Mouse (Mus musculus): Measurements from ENCODE around the gene Tmem53. TPM values are rescaled to one million over a fixed set of nuclear protein-coding genes. Genes with fewer than 3 reads are reported as not detected.

Tmem53 gene
- polyA plus RNA-seq, 1 experiment: 19.0 TPM

DNA sequence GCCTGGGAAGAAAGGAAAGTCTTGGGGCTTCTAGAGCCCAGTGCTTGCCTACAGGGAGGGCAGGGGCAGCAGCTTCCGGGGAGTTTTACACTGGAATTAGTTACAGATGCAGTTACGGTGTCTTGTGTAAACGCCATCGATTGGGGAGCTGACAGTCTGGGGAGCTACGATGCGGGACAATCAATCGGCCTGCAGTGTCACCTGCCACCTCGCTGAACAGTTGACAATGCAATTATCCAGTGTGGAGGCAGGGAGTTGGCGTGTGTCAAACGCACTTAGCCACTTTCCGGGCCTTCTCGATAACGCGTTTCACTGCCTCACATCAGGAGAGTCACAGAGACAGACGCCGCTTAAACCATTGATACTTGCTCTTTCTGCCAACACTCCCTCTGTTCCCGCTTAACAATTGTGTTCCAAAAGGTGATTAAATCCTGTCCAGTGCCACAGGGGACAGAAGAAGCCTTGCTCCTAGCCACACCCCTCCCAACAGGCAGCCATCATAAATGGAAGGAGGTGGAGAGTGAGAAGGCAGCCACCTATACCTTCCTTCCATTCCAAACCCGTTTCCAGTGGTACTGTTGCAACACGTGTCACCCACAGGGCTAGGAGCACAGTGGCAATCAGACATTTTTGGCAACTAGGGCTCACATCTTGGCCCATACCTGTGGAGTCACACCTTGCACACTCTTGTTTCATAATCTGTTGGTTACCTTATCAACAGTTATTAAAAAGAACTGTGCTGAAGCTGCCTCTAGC, 29.5 kb downstream of the Tmem53 start:
- H3K4me1 ChIP-seq (ENCODE audit: control insufficient read depth, insufficient read depth, insufficient read length, low read length): no peaks in the 10 kb centered on the region
- no peak overlapping the region for H3K27ac ChIP-seq (ENCODE audit: insufficient read depth, low read depth, low read length)
- H3K4me3 ChIP-seq (ENCODE audit: low read depth, low read length): no peak overlapping the region
- no peak for TF ChIP-seq CTCF (IDR thresholded peaks at IDR 0.05; ENCODE audit: extremely low read depth, insufficient read length, insufficient replicate concordance, low read depth, low read length)
- no peak for TF ChIP-seq POLR2A (IDR thresholded peaks at IDR 0.05; ENCODE audit: low read depth, low read length)
- WGBS: 74% methylated on average over 19 of the region's 19 CpGs
- H3K27me3 ChIP-seq (ENCODE audit: control insufficient read depth, insufficient read depth, low read length): no peaks in the 10 kb centered on the region
- peaks cover 64% of the 10 kb centered on the region for H3K36me3 ChIP-seq (ENCODE audit: control insufficient read depth, insufficient read depth, low read length)

DNA sequence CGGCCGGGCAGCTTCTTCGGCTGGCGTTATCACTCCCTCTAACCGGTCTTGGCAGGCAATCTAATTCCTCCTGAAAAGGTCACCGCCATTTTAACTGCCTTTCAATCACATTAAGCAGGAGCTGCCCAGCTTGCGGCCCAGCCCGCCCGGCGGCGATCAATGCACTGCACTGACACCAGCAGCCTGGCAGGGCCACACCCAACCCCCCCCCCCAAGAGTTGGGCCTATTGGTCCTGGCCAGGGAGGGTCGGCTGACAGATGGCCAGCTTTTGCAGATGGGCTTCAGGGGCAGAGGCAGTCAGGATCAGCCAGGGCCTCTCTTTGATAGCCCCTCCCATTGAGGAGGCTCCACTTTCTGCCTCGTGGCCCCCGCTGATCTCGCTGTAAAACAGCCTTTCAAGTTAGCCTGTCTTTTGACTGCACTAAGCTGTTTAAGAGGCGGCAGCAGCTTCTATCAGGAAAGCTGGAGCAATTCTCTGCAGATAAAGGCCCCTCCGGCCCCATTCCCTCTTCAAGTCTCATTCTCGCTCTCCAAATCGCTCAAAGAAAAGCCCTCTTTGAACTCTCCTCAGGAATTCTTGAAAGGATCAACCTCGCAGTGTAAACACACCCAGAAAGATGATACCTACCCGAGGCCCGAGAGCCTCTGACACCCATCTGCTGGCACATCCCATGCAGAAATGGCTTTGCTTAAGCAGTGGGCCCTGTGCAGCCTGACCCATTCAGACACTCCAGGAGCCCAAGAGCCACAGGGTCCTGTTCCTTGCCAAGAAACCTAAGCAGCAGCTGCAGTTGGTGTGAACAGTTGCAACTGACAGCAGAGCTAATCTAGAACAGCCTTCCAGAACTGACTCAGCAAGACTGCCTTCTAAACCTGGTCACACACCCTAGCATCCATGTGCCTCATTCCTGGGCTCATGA, 31.8 kb downstream of the Tmem53 start:
- H3K4me1 ChIP-seq (ENCODE audit: control insufficient read depth, insufficient read depth, insufficient read length, low read length): peaks cover 2% of the 10 kb centered on the region; the same call in 1 of the 2 replicates
- H3K36me3 ChIP-seq (ENCODE audit: control insufficient read depth, insufficient read depth, low read length): peaks cover 53% of the 10 kb centered on the region
- no peaks in the 10 kb centered on the region for H3K27me3 ChIP-seq (ENCODE audit: control insufficient read depth, insufficient read depth, low read length)
- H3K27ac ChIP-seq (ENCODE audit: insufficient read depth, low read depth, low read length): no peak overlapping the region
- TF ChIP-seq POLR2A (IDR thresholded peaks at IDR 0.05; ENCODE audit: low read depth, low read length) (no peak), CTCF (IDR thresholded peaks at IDR 0.05; ENCODE audit: extremely low read depth, insufficient read length, insufficient replicate concordance, low read depth, low read length) (no peak)
- 76% methylated on average over 22 of the region's 22 CpGs for WGBS
- H3K4me3 ChIP-seq (ENCODE audit: low read depth, low read length): no peak overlapping the region

GRCm38 (mm10) chr4:117284363-117284762, 32.6 kb downstream of the Tmem53 start:
- no peak overlapping the region for H3K4me3 ChIP-seq (ENCODE audit: low read depth, low read length)
- H3K27ac ChIP-seq (ENCODE audit: insufficient read depth, low read depth, low read length): no peak overlapping the region
- H3K27me3 ChIP-seq (ENCODE audit: control insufficient read depth, insufficient read depth, low read length): no peaks in the 10 kb centered on the region
- WGBS: 83% methylated on average over 4 of the region's 4 CpGs
- H3K36me3 ChIP-seq (ENCODE audit: control insufficient read depth, insufficient read depth, low read length): peaks cover 47% of the 10 kb centered on the region
- H3K4me1 ChIP-seq (ENCODE audit: control insufficient read depth, insufficient read depth, insufficient read length, low read length): peaks cover 2% of the 10 kb centered on the region; the same call in 1 of the 2 replicates
- TF ChIP-seq CTCF (IDR thresholded peaks at IDR 0.05; ENCODE audit: extremely low read depth, insufficient read length, insufficient replicate concordance, low read depth, low read length) (no peak), POLR2A (IDR thresholded peaks at IDR 0.05; ENCODE audit: low read depth, low read length) (no peak)

GRCm38 (mm10) chr4:117288277-117288926, 36.7 kb downstream of the Tmem53 start:
- no peaks in the 10 kb centered on the region for H3K27me3 ChIP-seq (ENCODE audit: control insufficient read depth, insufficient read depth, low read length)
- peak overlapping the region; percentile 20; the same call in 1 of the 2 replicates for H3K27ac ChIP-seq (ENCODE audit: insufficient read depth, low read depth, low read length)
- TF ChIP-seq POLR2A (IDR thresholded peaks at IDR 0.05; ENCODE audit: low read depth, low read length) (no peak), CTCF (IDR thresholded peaks at IDR 0.05; ENCODE audit: extremely low read depth, insufficient read length, insufficient replicate concordance, low read depth, low read length) (no peak)
- peak overlapping the region; percentile 82 for H3K4me3 ChIP-seq (ENCODE audit: low read depth, low read length)
- 30% methylated on average over 25 of the region's 25 CpGs for WGBS
- H3K36me3 ChIP-seq (ENCODE audit: control insufficient read depth, insufficient read depth, low read length): peaks cover 24% of the 10 kb centered on the region
- peaks cover 2% of the 10 kb centered on the region; the same call in 1 of the 2 replicates for H3K4me1 ChIP-seq (ENCODE audit: control insufficient read depth, insufficient read depth, insufficient read length, low read length)

DNA sequence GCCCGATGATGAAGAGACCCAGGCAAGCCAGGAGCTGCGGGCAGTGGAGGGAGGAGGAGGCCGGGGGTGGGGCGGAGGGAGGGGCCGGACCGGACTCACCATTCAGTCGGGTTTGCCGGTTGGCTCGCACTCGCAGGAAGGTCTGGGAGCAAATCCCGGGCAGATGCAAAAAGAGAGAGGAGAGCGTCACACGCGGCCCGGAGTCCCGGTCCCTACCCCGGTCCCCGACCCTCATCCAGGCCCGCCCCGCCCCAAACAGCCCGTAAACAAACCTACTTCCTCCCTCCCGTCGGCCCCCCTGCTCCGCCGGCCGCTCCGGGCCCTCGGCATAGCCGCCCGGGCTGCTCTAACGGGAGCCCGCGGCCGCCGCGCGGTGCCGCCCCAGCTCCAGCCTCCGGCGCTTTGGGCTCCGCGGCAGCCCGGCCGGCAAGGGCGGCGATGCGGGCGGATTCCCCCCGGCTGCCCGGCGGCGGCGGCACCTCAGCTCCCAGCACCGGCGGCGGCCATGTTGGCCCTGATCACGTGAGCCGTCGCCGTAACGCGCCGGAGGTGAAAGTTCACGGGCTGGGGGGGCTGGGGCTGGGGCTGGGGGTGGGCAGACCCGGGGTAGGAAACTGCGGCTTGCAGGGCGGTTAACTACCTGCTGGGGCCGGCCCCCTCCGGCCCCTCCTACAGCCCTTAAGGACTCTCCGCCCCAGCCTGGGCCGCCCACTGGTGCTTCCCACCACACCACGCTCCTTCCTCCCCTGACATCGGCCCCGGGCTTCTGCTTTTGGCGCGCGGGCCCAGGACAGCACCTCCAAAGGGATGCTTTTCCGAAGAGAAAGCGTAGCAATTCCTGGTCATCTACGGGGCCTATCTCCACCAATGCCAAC, 37.4 kb downstream of the Tmem53 start:
- Histone ChIP-seq H3K4me3 (ENCODE audit: low read depth, low read length) (peak overlapping the region; percentile 82), H3K36me3 (ENCODE audit: control insufficient read depth, insufficient read depth, low read length) (peaks cover 22% of the 10 kb centered on the region), H3K27me3 (ENCODE audit: control insufficient read depth, insufficient read depth, low read length) (no peaks in the 10 kb centered on the region), H3K4me1 (ENCODE audit: control insufficient read depth, insufficient read depth, insufficient read length, low read length) (peaks cover 2% of the 10 kb centered on the region; the same call in 1 of the 2 replicates), H3K27ac (ENCODE audit: insufficient read depth, low read depth, low read length) (peak overlapping the region; percentile 12; the same call in 1 of the 2 replicates)
- under 1% methylated on average over 78 of the region's 80 CpGs for WGBS
- TF ChIP-seq POLR2A (IDR thresholded peaks at IDR 0.05; ENCODE audit: low read depth, low read length): peak; percentile 9
- no peak for TF ChIP-seq CTCF (IDR thresholded peaks at IDR 0.05; ENCODE audit: extremely low read depth, insufficient read length, insufficient replicate concordance, low read depth, low read length)

DNA sequence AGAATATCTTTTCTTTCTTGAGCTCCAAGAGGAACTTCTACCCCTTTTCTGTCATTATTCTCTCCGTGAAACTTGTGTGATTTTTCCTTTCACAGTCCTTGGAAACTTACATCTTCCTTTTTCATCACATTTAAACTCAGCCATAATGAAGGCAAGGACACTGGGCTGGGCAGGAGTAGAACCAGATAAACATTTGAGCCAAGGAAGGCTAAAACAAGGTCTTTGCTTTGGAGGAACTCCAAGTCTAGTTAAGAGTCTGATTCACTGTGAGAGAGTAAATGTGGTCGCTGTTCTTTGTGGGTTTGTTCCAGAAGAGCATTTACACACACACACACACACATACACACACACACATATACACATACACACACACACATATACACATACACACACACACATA, 39.9 kb downstream of the Tmem53 start:
- Histone ChIP-seq H3K27me3 (ENCODE audit: control insufficient read depth, insufficient read depth, low read length) (peaks cover 2% of the 10 kb centered on the region), H3K36me3 (ENCODE audit: control insufficient read depth, insufficient read depth, low read length) (peaks cover 5% of the 10 kb centered on the region; the same call in 1 of the 2 replicates), H3K27ac (ENCODE audit: insufficient read depth, low read depth, low read length) (no peak overlapping the region), H3K4me3 (ENCODE audit: low read depth, low read length) (no peak overlapping the region), H3K4me1 (ENCODE audit: control insufficient read depth, insufficient read depth, insufficient read length, low read length) (peaks cover 2% of the 10 kb centered on the region; the same call in 1 of the 2 replicates)
- TF ChIP-seq POLR2A (IDR thresholded peaks at IDR 0.05; ENCODE audit: low read depth, low read length) (no peak), CTCF (IDR thresholded peaks at IDR 0.05; ENCODE audit: extremely low read depth, insufficient read length, insufficient replicate concordance, low read depth, low read length) (no peak)
- 76% methylated on average over 2 of the region's 2 CpGs for WGBS
